Mouse (Mus musculus) left cerebral cortex, adult 18-20 months (tissue): ENCODE measurements around the gene Prkg1. TPM values are rescaled to one million over a fixed set of nuclear protein-coding genes. Genes with fewer than 3 reads are reported as not detected.
A peak's percentile ranks its signal among the peaks of the same experiment; 100 is the strongest.

Experiments
- DNase-seq, 2 experiments: peaks; one replicate each; pipeline ENCODE4 v3.0.0; 2021 to 2022; ENCODE audit warnings: low spot score in 2 of 2, mixed read lengths in 1 of 2
- total RNA-seq, 2 experiments: library from RNA; stranded (reverse); gene quantifications; 2 replicates each; pipeline ENCODE4 v1.2.3; 2021

The Prkg1 gene
- total RNA-seq, 2 experiments from 2014 or later, result 17.0 to 17.5 TPM

DNA sequence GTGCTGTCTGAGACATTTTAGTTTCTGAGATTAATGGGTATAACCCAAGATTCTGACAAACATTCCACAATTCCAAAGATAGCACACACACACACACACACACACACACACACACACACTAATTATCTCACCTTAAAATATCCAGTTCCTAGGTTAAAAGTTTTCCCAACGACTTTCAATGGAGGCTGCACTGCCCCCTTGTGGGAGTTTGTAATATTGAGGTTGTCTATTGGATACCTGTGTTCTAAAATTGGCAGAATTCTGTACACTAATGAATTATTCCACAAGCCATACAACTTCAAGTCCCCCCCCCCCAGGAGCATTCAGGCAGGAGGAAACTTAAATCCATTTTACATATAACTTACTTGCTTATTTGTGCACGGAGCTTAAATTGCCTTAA lies 18.2 kb downstream of the Prkg1 start:
- peak; percentile 28 to 57 for DNase-seq

DNA sequence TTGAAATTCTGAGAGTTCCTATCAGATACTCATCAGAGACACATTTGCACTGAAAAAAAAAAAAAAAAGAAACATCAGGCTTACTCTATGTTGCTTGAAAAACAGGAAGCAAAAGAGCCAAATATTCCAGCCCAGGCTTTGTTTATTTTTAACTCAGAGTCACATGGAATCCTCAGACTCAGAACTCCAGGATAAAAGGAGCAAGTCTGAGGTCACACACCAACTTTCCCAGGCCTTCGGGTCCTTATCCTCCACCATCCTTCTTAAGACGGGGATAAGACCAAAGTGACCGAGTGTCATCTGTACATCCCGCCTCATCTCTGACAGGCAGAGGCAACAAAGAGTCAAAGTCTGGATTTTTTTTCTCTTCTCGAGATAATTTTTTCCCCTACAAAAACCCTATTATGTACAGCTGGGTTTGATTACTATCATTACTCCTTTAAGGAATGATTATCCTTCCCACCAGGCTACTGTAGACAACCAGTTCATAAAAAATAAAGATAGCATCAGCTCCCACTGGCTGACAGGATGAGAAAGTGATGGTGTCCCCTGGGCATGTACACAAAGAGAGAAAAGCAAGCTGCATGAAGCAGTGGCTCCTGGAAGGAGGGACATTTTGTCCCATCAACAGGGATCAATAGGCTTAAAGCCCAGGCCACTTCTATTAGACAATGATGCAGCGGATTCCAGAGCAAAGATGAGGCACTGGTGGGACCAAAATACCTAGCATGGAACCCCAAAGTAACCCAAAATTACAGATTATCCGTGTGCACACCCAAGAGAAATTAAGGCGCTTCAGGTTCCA lies 21.4 kb downstream of the Prkg1 start:
- DNase-seq, result no peak

DNA sequence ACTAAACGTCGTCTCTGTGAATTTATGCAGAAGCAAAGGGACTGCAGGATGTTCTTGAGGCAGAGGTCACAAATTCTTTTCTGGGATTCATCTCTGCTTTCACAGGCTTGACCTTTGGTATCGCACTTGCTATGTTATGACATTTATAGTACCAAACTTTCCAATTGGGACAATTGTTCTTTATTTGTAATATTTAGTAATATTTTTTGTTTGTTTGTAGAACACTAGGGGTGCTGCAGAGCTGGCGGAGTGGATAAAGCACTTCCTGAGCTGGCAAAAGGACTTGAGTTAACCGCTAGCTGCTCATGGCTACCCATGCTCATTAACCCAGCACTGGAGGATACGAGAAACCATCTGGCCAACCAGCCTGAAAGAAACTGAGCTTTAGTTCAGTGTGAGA lies 49.9 kb downstream of the Prkg1 start:
- no peak for DNase-seq

DNA sequence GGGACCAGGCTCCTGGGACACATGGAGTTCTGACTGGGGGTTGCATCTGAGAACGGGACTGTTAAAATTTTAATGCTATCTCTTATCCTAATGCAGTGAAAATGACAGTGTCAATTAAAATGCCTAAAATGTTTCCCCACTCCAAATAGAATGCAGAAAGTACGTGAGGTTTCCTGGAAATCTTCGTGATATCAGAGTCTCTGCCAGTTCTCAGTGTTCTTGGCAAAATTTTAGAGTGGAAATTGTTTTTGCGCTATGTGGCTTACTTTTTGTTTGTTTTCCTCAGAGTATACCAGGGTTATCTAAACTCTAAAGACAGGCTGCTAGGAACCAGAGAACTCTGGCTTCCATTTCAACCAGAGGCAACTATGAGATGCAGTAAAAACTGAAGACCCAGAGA lies 50.4 kb downstream of the Prkg1 start:
- DNase-seq, result no peak

DNA sequence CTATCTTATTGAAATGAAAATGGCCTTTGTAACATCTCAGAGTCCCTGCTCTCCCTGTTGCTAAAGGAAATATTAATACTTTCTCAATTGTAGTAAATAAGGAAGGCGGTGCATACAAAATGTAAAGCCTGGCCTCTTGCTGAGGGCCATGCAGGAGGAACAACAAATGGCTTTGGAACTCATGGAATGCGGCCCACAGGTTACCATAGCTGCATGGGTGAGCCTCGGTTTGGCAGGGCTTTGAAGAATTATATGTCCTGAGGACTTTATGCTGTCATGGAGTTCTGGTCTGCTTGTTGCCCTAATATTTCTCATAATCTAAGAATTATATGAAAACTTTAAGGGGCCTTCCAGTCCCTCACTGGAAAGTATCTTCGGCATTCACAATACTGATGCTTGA lies 51.5 kb downstream of the Prkg1 start:
- DNase-seq, result no peak

DNA sequence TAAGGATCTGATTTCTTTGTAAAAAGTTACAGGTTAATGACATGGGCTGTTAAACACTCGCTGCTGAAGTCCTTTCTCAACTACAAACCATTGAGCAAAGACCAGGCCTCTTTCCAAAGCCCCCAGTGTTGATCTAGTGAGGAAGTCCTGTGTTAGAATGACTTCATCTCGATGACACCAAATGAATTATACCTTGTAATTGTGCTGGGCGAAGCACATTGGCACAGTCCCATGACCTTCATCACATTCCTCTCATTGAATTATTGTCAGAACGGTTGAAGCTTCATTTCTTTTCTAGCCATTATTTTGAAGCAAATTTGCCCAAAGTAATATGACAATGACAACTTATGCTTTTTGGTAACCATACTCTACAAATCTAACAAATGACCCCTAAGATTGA lies 54.5 kb downstream of the Prkg1 start:
- no peak for DNase-seq

DNA sequence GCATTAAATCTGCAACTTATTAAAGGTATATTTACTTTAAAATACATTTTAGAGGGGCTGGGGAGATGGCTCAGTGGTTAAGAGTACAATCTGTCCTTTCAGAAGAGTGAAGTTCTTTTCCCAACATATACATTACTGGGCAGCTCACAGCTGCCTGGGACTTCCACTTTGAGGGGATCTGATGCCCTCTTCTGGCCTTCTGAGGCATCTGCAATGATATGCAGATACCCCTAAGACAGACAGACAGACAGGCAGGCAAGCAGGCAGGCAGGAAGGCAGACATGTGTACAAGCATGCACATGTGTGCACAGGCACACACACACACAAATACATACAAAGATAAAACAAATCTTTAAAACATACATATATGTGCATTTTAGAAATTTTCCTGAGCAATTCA lies 60.8 kb downstream of the Prkg1 start:
- no peak for DNase-seq

DNA sequence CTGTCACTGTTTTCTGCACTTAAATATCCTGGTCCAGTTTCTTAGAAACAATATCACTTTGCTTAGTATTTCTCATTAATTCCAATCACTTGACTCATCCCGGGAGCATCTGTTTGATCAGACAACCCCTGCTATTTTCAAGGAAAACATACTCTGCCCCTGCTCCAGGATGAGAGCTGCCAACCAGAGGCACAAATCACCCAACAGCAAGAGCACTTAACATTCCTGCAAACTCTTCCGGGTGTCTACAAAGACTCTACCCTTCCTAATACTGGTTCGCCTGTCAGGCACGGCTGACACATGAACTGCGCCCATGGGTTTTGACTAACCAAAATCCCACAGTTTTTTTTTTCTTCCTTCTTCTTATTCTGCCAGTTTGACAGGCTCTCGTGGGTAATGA lies 65.9 kb downstream of the Prkg1 start:
- no peak for DNase-seq

DNA sequence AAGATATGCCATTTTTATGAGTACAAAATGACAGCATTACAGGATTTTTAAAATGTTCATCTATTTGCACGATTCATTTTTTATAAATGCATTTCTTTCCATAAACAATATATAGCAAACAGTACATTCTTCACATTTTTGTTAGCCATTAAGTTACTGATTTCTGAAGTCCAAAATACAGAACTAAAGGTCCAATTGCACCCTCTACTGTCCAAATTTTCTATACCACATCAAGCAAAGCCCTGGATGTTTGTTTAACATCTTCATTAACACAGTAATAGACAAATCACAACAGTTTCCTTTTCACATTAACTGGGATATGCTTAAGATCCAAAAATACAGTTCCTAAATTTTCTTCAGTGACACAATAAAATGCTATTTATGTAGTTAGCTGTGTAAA lies 84.0 kb downstream of the Prkg1 start:
- DNase-seq, result no peak

DNA sequence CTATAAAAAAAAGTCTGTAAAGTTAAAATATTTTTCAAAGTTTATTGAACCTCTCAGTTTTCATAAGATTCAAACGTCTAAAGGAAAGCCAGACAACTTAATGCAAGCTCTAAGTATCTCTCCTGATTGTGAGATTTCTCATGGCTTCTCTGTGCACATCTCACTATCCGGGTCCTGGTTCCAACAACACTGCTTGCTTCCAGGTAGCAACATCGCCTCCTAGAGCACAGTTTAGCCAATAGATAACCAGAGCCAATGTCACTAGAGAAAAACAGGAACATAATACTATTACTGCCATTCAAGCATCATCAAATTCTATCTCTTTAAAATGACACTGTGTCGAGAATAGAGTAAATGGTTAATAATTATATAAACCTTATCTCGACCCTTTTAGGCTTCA lies 86.5 kb downstream of the Prkg1 start:
- DNase-seq, result no peak

DNA sequence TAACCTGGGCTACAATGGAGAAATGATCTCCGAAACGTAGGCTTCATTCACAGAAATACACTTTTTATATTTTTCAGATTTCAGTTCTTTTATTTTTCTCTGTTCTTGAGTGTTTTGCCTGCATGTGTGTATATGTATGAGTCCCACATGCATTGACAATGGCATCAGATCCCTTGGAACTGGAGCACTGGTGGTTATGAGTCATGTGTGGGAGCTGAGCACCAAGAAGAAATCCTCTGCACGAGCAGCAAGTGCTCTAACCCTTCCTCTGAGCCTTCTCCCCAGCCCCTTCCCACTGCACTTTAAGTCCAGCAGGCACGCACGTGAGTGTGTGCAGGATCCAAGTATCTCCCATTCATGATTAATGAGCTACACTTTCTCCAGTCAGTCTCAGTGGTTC lies 93.1 kb downstream of the Prkg1 start:
- no peak for DNase-seq

DNA sequence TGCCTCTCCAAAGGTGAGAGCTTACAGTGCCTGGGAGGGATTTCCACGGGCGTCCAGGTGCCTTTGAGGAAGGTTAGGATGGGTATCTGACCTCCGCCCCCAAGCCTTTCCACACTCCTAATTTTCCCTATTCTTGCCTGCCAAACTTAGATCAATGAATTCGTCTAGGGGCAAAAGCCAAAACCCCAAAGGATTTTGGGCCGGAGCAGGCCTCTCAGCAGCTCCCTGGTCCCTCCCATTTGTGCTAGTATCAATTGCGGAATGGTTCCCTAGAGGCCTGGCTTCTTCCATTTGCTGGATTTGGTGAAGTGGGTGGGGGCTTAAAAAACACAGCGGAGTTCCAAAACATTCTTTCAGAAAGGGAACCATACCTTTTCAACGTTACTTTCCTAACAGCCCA lies 99.8 kb downstream of the Prkg1 start:
- DNase-seq, result peak; percentile 6 to 14

DNA sequence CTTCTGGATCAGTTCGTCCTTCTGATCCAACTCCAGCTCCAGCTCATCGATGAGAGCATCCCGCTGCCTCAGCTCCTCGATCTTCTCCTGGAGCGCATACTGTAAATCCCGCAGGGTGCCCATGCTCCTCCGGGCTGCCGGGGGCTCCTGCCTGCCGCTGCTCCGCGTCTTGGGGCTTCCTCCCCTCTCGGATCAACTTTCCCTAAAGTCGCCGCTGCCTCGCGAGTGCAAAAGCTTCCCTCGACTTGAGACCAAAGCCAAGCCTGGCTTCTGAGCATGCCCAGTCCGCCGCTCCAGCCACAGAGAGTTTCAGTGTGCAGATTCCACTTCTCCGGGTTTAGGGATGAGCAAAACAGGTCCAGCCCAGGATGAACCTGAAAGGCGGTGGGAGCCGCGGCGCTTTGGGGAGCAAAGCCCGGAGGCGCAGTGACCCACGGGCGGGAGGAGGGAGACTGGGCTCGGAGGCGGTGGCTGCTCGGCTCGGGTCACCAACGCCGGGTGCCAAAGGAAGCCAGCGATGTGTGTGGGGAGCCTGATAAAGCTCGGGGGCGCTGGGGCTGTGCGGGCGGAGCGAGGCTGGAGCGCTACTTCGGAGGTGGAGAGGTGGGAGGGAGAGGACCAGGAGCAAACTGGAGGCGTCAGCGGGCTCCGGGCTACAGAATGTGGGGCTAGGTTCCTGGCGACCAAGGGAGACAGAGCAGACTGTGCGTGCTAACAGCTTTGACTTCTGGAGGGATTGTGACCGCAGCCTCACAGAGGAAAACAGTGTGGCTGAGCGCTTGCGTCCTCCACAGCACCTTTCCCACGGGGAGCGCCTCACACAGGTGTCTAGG lies 100.5 kb downstream of the Prkg1 start:
- DNase-seq, result peak; percentile 65 to 77

DNA sequence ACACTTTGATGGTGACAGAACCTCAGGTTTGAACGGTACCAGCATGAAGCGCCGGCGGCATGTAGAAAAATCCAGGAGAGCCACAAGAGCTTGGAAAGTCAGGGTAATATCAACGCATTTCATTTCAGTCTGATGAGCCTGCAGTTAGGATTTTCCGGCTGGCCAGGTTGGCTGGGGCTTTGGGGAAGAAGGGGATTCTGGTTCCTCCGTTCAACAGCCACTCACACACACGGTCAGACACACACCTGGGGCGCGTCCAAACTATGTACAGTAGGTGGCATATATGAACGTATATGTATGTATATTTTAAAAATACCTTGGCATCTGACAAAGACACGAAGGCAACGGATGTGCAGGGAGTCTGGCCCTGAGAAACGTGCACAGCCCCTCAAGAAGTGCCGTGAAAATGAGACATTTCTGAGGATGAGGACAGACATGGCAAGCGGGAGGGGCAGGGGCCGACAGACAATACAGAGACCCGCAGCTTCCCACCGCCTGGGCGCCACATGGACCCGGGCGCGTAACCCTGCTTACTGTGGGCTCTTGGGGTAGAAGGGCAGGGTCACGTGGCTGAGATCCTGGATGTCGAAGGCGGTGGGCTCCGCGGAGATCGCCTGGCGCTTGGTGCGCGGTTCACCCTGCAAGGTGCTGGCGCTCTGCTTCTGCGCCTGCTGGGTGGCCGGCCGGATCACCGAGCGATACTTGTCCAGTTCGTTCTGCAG lies 101.2 kb downstream of the Prkg1 start:
- peak; percentile 12 to 45 for DNase-seq

DNA sequence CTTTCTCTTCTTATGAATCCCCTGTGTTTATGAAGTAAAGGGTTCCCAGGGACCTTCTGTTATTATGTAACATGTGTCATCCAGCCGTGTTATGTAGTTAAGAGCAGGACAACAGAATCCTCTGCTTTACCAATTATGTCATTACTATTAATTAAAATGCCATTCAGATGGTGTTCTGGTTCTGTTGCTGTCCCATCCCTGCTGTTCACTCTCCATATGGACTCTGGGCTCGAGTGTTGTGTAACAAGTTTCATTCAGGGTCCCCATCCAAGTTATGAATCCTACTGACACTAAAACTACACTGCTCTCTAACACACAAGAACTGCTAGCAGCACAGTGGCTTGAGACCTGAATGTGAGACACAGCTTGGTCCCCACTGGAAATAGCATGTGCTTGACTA lies 102.0 kb downstream of the Prkg1 start:
- peak; percentile 7 to 11 for DNase-seq

DNA sequence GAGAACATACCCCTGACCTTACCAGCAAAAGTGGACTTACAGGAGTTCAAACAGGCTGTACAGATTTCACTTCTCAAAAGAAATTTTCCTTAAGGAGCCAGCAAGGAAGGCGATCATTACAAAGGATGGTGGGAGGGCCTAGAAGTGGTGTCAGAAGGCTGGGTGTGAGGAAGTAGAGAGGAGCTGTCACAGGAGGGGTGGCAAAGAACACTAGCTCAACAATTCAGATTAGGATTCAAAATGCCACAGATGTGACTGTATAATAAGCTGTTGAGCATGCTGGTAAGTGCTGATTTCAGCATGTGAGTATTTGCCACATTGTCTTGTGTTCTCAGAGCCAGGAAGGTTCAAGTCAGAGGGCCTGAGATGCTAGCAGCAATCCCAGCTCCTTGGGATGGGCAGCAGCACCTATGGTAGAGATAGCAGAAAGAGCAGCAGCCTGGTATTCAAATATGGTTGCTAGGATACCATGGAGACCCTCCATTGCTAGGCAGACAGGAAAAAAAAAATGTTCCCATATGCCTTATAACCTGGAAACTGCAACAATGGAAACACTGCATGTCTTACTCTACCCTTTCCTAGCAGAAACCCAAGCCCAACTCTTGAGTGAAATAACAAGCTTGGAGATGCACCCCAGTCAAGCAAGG lies 106.0 kb downstream of the Prkg1 start:
- no peak for DNase-seq

DNA sequence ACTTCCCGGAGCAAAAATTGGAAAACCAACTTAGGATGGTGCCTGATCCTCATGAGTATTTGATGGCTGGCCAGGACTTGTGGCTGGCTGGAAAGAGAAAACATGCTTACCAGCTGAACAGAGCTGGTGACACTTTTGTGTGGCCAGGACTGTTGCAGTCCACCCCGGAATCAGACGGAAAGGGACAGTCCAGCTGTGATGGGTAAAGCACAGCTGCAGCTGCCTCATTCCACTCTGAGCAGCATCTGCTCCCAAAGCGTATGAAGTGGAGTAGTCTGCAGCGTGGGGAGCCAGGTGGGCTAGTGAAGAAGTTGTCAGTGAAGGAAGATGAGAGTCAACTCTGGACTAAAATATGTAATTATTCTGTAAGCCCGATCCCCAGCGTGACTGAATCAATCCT lies 108.6 kb downstream of the Prkg1 start:
- no peak for DNase-seq

DNA sequence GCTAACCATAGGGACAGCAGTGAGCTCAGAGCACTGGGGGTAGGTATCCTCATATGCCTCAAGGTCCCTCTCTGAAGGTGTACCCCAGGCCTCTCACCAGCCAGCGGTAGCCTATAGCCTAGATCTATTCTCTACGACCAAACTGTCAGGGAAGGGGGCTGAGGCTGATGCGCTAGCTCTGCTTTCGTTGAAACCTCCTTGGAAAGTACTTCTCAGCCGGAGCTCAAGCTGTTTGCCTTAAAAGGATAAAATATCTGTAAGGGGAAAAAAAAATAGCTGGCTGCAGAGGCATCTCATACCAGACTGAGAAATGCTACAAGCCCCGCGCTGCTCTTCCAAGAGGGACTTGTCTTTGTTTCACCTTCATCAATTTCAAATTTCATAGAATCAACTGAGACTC lies 109.0 kb downstream of the Prkg1 start:
- no peak for DNase-seq

DNA sequence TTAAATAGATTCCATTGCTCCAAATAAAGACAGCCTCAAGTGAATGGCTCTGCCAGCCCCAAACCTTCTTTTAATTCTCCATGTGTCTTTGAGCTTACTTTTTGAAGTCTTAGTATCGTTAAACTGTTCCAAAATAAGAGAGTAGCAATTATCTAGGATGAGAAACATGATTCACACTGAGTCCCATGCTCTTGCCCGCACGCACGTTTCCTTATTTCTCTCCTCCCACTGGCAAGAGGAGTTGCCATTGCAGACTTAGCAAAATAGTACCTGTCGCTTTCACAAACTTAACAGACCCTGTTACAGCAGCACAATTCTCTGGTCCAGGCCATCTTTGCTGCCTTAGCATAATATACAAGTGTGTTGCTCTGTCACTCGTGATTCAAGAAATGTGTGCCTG lies 110.8 kb downstream of the Prkg1 start:
- DNase-seq, result no peak

DNA sequence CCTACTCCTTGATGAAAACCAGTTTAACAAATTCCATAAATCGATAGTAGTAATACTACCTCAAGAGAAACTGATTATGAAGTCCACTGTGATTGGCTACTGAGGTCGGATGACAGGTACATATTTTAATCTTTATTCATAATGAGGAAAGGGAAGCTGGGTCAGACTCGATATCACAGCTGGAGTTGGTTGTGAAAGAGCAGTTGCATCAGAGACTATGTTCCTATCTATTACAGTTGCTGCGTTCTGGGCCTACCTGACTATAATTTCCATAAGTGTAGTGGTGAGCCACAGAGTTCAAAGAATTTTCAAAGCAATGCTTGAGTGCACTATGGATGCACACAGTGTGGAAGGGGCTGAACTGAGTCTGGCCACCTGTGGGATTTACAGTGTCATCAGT lies 114.4 kb downstream of the Prkg1 start:
- DNase-seq, result no peak

DNA sequence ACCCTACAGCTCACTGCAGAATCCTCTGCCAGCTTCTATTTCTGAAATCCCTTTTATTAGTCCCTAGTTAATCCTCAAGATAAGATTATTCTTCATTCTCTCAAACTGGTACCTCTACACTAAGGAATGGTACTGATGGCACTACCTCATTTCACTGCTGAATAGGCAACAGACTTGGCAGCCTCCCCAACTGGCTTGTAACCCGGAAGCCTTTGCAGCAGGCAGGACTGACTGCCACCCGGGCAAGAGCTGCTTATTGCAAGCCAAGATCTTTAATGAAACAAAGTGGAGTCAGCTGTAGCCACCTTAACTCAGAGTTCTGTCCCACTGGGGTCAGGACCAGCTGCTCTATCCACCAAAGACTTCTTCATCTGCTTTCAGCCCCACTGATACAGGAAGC lies 117.3 kb downstream of the Prkg1 start:
- DNase-seq, result no peak
